Mouse (Mus musculus) heart, embryonic 14.5 days (tissue): ENCODE results near the gene Tac2. TPM values are rescaled to one million over a fixed set of nuclear protein-coding genes. Genes with fewer than 3 reads are reported as not detected.

Experiments used
- polyA plus RNA-seq: library from polyadenylated mRNA; unstranded; fragments of >200 nt; fragmentation: Nextera tagmentation; extraction: Ambion mirVana; gene quantifications from 2 replicates; pipeline ENCODE4 v1.2.1, GENCODE M21; 2014

Gene Tac2
- polyA plus RNA-seq, 1 experiment from 2014 or later: 1.3 TPM

Other genes starting within 250 kb of the Tac2 start
- 0.31 TPM in 1 of 2 replicates, not detected in the other for gene Stac3, start 222.8 kb upstream of the Tac2 start, polyA plus RNA-seq
- 31.2 and 34.2 TPM in 2 replicates for gene Ndufa4l2, start 209.5 kb upstream of the Tac2 start, polyA plus RNA-seq
- gene Shmt2, start 202.0 kb upstream of the Tac2 start, polyA plus RNA-seq: 71.7 and 73.0 TPM in 2 replicates
- 0.70 and 0.81 TPM in 2 replicates for gene Nxph4, start 189.9 kb upstream of the Tac2 start, polyA plus RNA-seq
- gene Lrp1, start 103.3 kb upstream of the Tac2 start, polyA plus RNA-seq: 29.4 and 31.2 TPM in 2 replicates
- 25.2 and 25.7 TPM in 2 replicates for gene Stat6, start 81.5 kb upstream of the Tac2 start, polyA plus RNA-seq
- 8.8 and 11.8 TPM in 2 replicates for gene Nemp1, start 57.6 kb upstream of the Tac2 start, polyA plus RNA-seq
- gene Nab2, start 55.9 kb upstream of the Tac2 start, polyA plus RNA-seq: 6.4 and 9.0 TPM in 2 replicates
- gene Myo1a, start 19.3 kb upstream of the Tac2 start, polyA plus RNA-seq: 0.12 TPM in 1 of 2 replicates, not detected in the other
- 2.3 and 2.6 TPM in 2 replicates for gene Zbtb39, start 15.1 kb downstream of the Tac2 start, polyA plus RNA-seq
- 6.1 and 9.3 TPM in 2 replicates for gene Gpr182, start 27.3 kb downstream of the Tac2 start, polyA plus RNA-seq
- gene Rdh1, start 35.2 kb downstream of the Tac2 start, polyA plus RNA-seq: not detected in 2 replicates
- gene Rdh16f1, start 35.3 kb downstream of the Tac2 start, polyA plus RNA-seq: not detected in 2 replicates
- gene Rdh9, start 51.9 kb downstream of the Tac2 start, polyA plus RNA-seq: 0.09 and 0.14 TPM in 2 replicates
- not detected in 2 replicates for gene Rdh16, start 76.7 kb downstream of the Tac2 start, polyA plus RNA-seq
- gene Rdh19, start 125.5 kb downstream of the Tac2 start, polyA plus RNA-seq: not detected in 2 replicates
- not detected in 2 replicates for gene Rdh16f2, start 142.0 kb downstream of the Tac2 start, polyA plus RNA-seq
- gene Rdh7, start 164.3 kb downstream of the Tac2 start, polyA plus RNA-seq: not detected in 2 replicates
- not detected in 2 replicates for gene Sdr9c7, start 174.0 kb downstream of the Tac2 start, polyA plus RNA-seq